Mouse (Mus musculus): ENCODE results near the gene Abl1. TPM values are rescaled to one million over a fixed set of nuclear protein-coding genes. Genes with fewer than 3 reads are reported as not detected.

The Abl1 gene
- 13.5 and 16.0 TPM in 2 replicates for polyA plus RNA-seq (2015; fragmentation: Nextera tagmentation; extraction: Ambion mirVana)

GRCm38 (mm10) chr2:31688074-31688925 lies at the start of gene Abl1:
TSS of gene Abl1 (plus strand) at chr2:31688376.

GRCm38 (mm10) chr2:31639901-31640608 lies 48.1 kb upstream of the Abl1 start, which contains the start of gene Prdm12:
TSS of gene Prdm12 (plus strand) at chr2:31640037.

GRCm38 (mm10) chr2:31670551-31671035 lies 17.6 kb upstream of the Abl1 start, which contains the start of gene Exosc2:
TSS of gene Exosc2 (plus strand) at chr2:31670715.

GRCm38 (mm10) chr2:31810444-31810843 lies 122.3 kb downstream of the Abl1 start, which contains the start of gene Qrfp:
TSS of gene Qrfp (minus strand) at chr2:31810580.

GRCm38 (mm10) chr2:31845896-31846691 lies 157.9 kb downstream of the Abl1 start, which contains the start of gene Fibcd1:
TSS of gene Fibcd1 (minus strand) at chr2:31846005.

Other genes with a start within 250 kb of the Abl1 start
- gene Ass1, start 218.2 kb upstream of the Abl1 start, polyA plus RNA-seq (2015; fragmentation: Nextera tagmentation; extraction: Ambion mirVana), result 3.3 and 3.8 TPM in 2 replicates
- 35.9 and 37.8 TPM in 2 replicates for gene Fubp3, start 115.7 kb upstream of the Abl1 start, polyA plus RNA-seq (2015; fragmentation: Nextera tagmentation; extraction: Ambion mirVana)
- not detected in 2 replicates for gene Prdm12, start 48.3 kb upstream of the Abl1 start, polyA plus RNA-seq (2015; fragmentation: Nextera tagmentation; extraction: Ambion mirVana)
- 16.4 and 18.4 TPM in 2 replicates for gene Exosc2, start 17.7 kb upstream of the Abl1 start, polyA plus RNA-seq (2015; fragmentation: Nextera tagmentation; extraction: Ambion mirVana)
- gene Qrfp, start 122.2 kb downstream of the Abl1 start, polyA plus RNA-seq (2015; fragmentation: Nextera tagmentation; extraction: Ambion mirVana), result 0.06 TPM in 1 of 2 replicates, not detected in the other
- not detected in 2 replicates for gene Fibcd1, start 157.6 kb downstream of the Abl1 start, polyA plus RNA-seq (2015; fragmentation: Nextera tagmentation; extraction: Ambion mirVana)
- 0.05 TPM in 1 of 2 replicates, not detected in the other for gene Lamc3, start 198.9 kb downstream of the Abl1 start, polyA plus RNA-seq (2015; fragmentation: Nextera tagmentation; extraction: Ambion mirVana)

Data from skeletal muscle tissue, postnatal 0 days (tissue).